Mouse (Mus musculus): ENCODE data around the gene Slc6a20a. TPM values are rescaled to one million over a fixed set of nuclear protein-coding genes. Genes with fewer than 3 reads are reported as not detected.

The Slc6a20a gene
- polyA plus RNA-seq, 1 experiment from 2014 or later: 0.85 TPM

DNA sequence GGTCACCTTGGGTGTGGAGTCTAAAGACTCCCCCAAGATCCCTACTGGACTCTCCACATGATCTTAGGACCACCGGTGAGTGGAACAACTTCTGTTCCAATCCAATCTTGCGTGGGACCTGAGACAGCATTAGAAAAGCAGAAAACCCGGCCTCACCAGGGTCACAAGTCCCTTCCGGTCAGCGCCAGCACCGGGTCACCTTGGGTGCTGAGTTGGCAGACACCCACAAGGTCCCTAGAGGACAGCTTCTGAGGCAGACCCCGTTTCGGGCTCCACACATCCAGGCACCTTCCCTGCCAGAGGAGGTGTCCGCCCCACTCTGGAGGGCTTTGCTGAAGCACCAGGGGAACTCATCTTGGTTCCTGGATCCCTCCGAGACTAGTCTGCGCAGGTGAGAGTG lies 52.9 kb downstream of the Slc6a20a start:
- 93% methylated on average over 11 of the region's 11 CpGs for WGBS

DNA sequence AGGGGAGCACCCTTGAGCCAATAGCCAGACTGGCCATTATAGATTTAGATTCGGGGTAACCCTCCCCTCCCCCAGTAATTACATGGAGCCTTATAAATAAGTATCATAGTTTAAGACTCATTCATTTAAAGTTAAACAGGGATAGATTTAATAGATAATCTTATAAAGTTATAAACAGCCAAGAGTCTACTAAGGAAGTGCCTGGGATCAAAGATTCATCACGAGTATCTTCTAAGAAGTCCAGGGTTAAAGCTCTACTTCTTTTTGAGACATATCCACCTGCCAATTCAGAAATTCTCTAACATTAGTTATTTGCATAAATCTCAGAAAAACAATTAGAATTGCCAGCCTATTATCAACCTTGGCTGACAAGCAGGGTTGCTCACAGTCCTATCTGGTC lies 53.9 kb downstream of the Slc6a20a start:
- no peaks in the 10 kb centered on the region for H3K9me3 ChIP-seq
- H3K27ac ChIP-seq: no peak overlapping the region
- no peak overlapping the region for H3K4me3 ChIP-seq
- 94% methylated on average over 2 of the region's 2 CpGs for WGBS
- no peaks in the 10 kb centered on the region for H3K27me3 ChIP-seq (ENCODE audit: insufficient read depth, poor library complexity, severe bottlenecking)
- H3K36me3 ChIP-seq: no peaks in the 10 kb centered on the region
- no peak for DNase-seq (ENCODE audit: low spot score)
- no peaks in the 10 kb centered on the region for H3K4me1 ChIP-seq (replicated peaks)

More for the DNA sequence above, 52.9 kb downstream of the Slc6a20a start:
- DNase-seq (ENCODE audit: low spot score): no peak
- Histone ChIP-seq H3K4me1 (replicated peaks) (no peaks in the 10 kb centered on the region), H3K27me3 (ENCODE audit: insufficient read depth, poor library complexity, severe bottlenecking) (no peaks in the 10 kb centered on the region), H3K27ac (no peak overlapping the region), H3K36me3 (no peaks in the 10 kb centered on the region), H3K9me3 (no peaks in the 10 kb centered on the region), H3K4me3 (no peak overlapping the region)

DNA sequence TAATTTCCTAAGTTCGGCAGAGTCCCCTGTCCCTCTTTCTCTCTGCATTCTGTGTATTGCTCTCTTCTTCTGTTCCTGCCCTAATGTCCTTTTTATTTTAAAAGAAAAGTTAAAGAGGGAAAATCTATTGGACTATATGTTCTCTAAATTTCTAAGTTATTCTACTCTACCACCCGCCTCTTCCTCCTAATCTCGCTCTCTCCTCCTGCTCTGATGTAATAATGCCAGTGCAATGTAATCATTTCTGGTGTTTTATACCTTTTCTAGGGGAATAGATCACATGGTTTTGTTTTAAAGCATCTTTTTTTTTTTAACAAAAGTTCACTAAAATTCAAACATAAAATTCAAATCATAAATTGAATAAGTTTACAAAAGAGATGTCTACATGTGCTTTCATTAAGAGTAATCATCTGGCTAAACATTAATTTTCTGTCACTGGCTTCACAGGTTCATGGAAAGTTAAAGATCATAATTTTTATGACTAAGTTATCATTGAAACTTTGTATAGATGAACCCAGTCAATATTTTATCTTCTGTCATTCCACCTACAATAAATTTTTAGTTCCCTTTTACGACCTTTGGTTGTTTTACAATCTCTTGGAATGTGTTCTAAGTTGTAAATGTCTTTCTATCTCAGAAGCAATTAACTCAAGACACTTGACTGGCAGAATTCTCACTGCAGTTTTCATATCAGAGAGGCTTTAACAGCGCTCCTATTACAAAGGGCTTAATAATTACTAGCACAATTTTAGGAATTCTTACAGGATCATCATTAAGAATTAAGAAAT lies 58.2 kb downstream of the Slc6a20a start:
- H3K4me3 ChIP-seq: no peak overlapping the region
- no peaks in the 10 kb centered on the region for H3K4me1 ChIP-seq (replicated peaks)
- no peaks in the 10 kb centered on the region for H3K27me3 ChIP-seq (ENCODE audit: insufficient read depth, poor library complexity, severe bottlenecking)
- H3K36me3 ChIP-seq: no peaks in the 10 kb centered on the region
- H3K27ac ChIP-seq: no peak overlapping the region
- no peak for DNase-seq (ENCODE audit: low spot score)
- 92% methylated on average over 5 of the region's 5 CpGs for WGBS
- no peaks in the 10 kb centered on the region for H3K9me3 ChIP-seq

DNA sequence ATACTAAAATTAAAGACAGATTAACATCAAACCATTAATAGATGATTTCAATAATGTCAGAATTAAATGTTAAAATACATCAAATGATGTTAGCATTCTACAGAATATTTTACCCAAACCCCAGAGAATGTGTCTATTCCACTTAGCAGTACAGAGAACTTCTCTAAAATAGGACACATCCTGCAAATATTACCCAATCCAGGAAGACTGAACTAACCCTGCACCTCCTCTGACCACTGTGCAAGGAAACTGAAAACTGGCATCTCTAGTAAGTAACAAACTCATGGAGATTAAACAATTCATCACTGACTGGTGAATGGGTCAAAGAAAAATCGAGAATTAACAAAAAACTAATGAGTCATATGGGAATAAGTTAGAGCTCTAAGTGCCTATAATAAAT lies 77.2 kb downstream of the Slc6a20a start:
- no peaks in the 10 kb centered on the region for H3K9me3 ChIP-seq
- H3K27me3 ChIP-seq (ENCODE audit: insufficient read depth, poor library complexity, severe bottlenecking): no peaks in the 10 kb centered on the region
- no peak overlapping the region for H3K27ac ChIP-seq
- no peak overlapping the region for H3K4me3 ChIP-seq
- 0 out of 2 replicates have a peak, but pooled peaks cover 4% of the 10 kb centered on the region for H3K36me3 ChIP-seq
- H3K4me1 ChIP-seq (replicated peaks): no peaks in the 10 kb centered on the region
- 83% methylated on average over 1 of the region's 1 CpGs for WGBS
- no peak for DNase-seq (ENCODE audit: low spot score)

DNA sequence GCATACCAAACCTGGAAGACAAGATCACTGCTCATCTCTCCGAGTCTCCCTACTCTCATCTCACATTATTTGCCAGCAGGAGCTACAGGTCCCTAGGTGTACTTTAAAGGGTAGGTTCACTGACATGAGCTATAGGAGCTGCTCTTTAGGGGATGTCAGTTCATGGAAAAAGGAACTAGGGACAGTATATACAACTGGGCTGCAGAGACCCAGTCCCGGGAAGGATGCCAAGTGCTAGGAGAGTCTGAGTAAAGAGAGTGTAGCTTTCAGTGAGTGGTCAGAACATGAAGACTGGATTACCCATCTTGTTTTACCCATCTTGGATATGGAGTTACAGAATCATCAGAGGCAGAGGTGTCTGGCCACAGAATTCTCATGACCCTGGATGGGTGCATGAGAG lies 81.3 kb downstream of the Slc6a20a start:
- Histone ChIP-seq H3K4me3 (no peak overlapping the region), H3K36me3 (peaks cover 20% of the 10 kb centered on the region), H3K27ac (no peak overlapping the region), H3K9me3 (no peaks in the 10 kb centered on the region), H3K4me1 (replicated peaks) (no peaks in the 10 kb centered on the region), H3K27me3 (ENCODE audit: insufficient read depth, poor library complexity, severe bottlenecking) (no peaks in the 10 kb centered on the region)
- DNase-seq (ENCODE audit: low spot score): no peak
- 94% methylated on average over 2 of the region's 2 CpGs for WGBS

DNA sequence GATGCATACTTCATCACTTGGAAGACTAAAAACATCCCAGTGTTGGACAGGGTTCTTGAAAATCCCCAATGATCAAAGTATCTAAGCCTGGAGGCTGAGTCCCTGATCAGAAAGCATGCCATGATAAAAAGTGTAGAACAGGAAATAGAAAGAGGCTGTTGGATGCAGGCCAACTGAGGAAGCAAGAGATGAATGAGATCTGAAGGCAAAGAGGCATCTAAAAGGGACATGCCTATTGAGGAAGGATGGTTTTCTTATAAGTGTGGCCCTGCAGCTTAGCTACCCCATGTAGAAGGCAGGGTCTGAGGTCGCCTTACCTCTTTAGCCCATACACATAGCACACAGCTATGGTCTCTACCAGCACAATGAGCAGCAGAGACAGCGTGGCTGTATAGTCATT lies 81.8 kb downstream of the Slc6a20a start:
- DNase-seq (ENCODE audit: low spot score): no peak
- H3K4me3 ChIP-seq: no peak overlapping the region
- no peak overlapping the region for H3K27ac ChIP-seq
- no peaks in the 10 kb centered on the region for H3K9me3 ChIP-seq
- H3K36me3 ChIP-seq: peaks cover 23% of the 10 kb centered on the region
- no peaks in the 10 kb centered on the region for H3K27me3 ChIP-seq (ENCODE audit: insufficient read depth, poor library complexity, severe bottlenecking)
- WGBS: 84% methylated on average over 2 of the region's 2 CpGs
- no peaks in the 10 kb centered on the region for H3K4me1 ChIP-seq (replicated peaks)

DNA sequence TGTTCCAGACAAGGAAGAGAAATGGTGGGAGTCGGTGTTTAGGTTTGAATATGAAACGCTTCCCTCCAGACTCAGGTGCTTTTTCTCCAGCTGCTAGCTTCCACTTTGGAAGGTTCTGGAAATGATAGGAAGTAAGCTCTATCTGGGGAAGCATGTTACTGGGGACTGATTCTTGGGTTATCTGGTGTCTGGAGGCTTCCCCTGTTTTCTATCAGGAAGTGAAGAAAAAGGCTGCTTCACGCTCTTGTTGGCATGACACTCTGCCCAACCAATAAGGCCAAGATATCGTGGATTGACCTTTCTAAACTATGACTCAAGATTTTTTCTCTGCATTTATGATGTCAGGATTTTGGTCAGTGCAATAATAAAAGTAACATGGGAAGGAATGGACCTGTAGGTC lies 83.5 kb downstream of the Slc6a20a start:
- H3K36me3 ChIP-seq: peaks cover 37% of the 10 kb centered on the region
- no peak for DNase-seq (ENCODE audit: low spot score)
- no peaks in the 10 kb centered on the region for H3K4me1 ChIP-seq (replicated peaks)
- H3K9me3 ChIP-seq: no peaks in the 10 kb centered on the region
- H3K27ac ChIP-seq: no peak overlapping the region
- H3K27me3 ChIP-seq (ENCODE audit: insufficient read depth, poor library complexity, severe bottlenecking): no peaks in the 10 kb centered on the region
- WGBS: 96% methylated on average over 4 of the region's 4 CpGs
- H3K4me3 ChIP-seq: no peak overlapping the region

DNA sequence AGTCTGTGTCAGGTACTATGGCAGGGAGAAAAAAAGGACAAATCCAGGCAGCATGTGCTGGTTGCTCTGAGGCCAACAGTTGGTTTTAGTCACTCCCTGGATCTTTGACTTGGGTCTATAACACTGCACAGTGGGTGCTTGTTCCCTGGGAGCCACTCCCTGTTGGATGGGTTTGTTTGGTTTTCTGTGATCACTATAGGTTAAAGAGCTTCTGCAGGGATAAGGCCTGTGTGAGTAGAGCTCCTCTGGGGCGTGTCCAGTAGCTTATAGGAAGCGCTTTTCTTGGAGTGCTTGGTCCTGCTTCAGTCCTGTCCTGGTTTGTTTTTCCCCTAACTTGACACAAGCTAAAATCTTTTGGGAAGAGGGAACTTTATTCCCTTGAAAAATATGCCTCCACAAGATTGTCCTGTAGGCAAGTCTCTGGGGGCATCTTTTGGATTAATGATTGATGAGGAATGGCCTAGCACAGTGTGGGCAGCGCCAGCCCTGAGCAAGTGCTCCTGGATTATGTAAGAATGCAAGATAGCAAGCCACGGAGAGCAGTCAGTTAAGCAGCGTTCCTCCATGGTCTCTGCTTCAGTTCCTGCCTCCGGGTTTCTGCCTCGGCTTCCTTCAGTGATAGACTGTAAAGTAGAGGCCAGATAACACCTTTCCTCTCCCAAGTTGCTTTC lies 89.3 kb downstream of the Slc6a20a start:
- 87% methylated on average over 7 of the region's 7 CpGs for WGBS
- Histone ChIP-seq H3K27me3 (ENCODE audit: insufficient read depth, poor library complexity, severe bottlenecking) (no peaks in the 10 kb centered on the region), H3K27ac (no peak overlapping the region), H3K4me3 (no peak overlapping the region), H3K4me1 (replicated peaks) (no peaks in the 10 kb centered on the region), H3K9me3 (no peaks in the 10 kb centered on the region), H3K36me3 (peaks cover 54% of the 10 kb centered on the region)
- no peak for DNase-seq (ENCODE audit: low spot score)

Other genes starting within 250 kb of the Slc6a20a start
- 49.0 and 53.1 TPM in 2 replicates for gene Limd1, start 200.2 kb downstream of the Slc6a20a start, polyA plus RNA-seq (2016; fragmentation: Nextera tagmentation; extraction: Ambion mirVana)
- 35.8 and 44.0 TPM in 2 replicates for gene Sacm1l, start 149.1 kb downstream of the Slc6a20a start, polyA plus RNA-seq (2016; fragmentation: Nextera tagmentation; extraction: Ambion mirVana)
- 0.14 and 0.34 TPM in 2 replicates for gene Slc6a20b, start 46.3 kb downstream of the Slc6a20a start, polyA plus RNA-seq (2016; fragmentation: Nextera tagmentation; extraction: Ambion mirVana)
- gene Ccr9, start 446 bp downstream of the Slc6a20a start, polyA plus RNA-seq (2016; fragmentation: Nextera tagmentation; extraction: Ambion mirVana): 0.04 and 0.09 TPM in 2 replicates
- gene Lztfl1, start 38.8 kb upstream of the Slc6a20a start, polyA plus RNA-seq (2016; fragmentation: Nextera tagmentation; extraction: Ambion mirVana): 36.6 and 39.0 TPM in 2 replicates
- gene Cxcr6, start 127.6 kb upstream of the Slc6a20a start, polyA plus RNA-seq (2016; fragmentation: Nextera tagmentation; extraction: Ambion mirVana): 0.09 TPM in 1 of 2 replicates, not detected in the other
- 8.5 and 9.4 TPM in 2 replicates for gene Fyco1, start 173.0 kb upstream of the Slc6a20a start, polyA plus RNA-seq (2016; fragmentation: Nextera tagmentation; extraction: Ambion mirVana)
- 0.05 TPM in 1 of 2 replicates, not detected in the other for gene Xcr1, start 183.1 kb upstream of the Slc6a20a start, polyA plus RNA-seq (2016; fragmentation: Nextera tagmentation; extraction: Ambion mirVana)

All from hindbrain, embryonic 10.5 days (tissue).